Mouse (Mus musculus) splenic B cell, adult 2 months (primary cell): ENCODE results near the gene Epb41l4b.

Source experiments
- DNase-seq: peaks from one replicate; pipeline ENCODE4 v3.0.0-alpha.2; 2011; ENCODE audit warnings: low read depth, low spot score
- H3K27me3 ChIP-seq: 2 replicates; pipeline ENCODE4 v1.6.1; 2012; ENCODE audit warnings: mild to moderate bottlenecking, low read length, moderate library complexity, mixed read lengths; ENCODE audit not compliant: control insufficient read depth, poor library complexity, insufficient read depth, severe bottlenecking
- H3K36me3 ChIP-seq: 2 replicates; pipeline ENCODE4 v1.6.1; 2012; ENCODE audit warnings: mild to moderate bottlenecking, low read length, moderate library complexity, mixed read lengths; ENCODE audit not compliant: control insufficient read depth, poor library complexity, insufficient read depth, severe bottlenecking

Epb41l4b gene

DNA sequence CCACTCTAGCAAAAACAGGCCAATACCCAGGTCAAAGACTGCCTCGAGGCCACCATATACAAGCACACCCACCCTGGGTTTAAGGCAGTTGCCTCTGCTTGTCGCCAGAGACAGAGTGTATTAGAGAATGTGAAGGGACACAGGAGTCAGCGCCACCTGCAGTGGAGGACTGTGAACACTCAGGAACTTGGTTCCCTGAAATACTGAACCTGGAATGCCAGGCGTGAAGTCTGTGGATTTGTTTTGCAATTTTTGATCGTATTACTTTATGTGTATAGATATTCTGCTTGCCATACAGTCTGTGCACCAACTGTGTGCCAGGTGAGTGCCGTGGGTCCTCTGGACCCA lies 5.2 kb downstream of the Epb41l4b start:
- no peak for DNase-seq
- H3K27me3 ChIP-seq, result peaks cover 6% of the 10 kb centered on the region
- H3K36me3 ChIP-seq, result no peaks in the 10 kb centered on the region

DNA sequence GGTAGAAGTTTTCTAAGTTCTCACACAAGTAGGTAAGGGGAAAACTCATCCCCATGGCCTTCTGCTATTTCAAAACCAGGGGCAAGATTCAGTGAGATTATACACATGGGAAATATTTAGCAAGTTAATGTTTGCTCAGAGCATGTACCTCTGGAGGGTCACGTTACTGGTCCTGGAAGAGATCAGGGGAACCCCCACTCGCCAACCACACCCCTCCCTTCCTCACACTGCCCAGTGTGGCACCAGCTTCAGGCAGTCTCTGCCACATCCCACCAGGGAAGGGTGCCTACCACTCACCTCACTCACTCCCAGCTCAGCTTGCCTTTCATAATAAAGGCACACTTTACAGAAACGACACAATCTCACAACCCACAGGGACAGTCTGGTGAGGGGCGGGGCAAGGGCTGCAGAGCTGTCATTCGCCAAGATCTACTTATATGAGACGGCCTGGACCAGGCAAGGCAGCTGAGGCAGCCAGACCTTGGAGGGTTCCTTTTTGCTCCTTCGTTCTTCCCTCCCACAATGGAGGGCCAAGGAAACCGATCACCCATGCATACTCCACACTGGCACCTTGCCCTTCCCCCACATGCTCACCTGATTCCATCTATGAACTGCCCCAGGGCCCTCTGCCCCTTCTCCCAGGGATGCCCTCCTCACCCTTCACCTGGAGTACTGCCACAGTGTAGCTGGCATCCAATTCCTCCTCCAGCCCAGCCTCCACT lies 5.7 kb downstream of the Epb41l4b start:
- H3K36me3 ChIP-seq, result no peaks in the 10 kb centered on the region
- no peak for DNase-seq
- H3K27me3 ChIP-seq, result peaks cover 4% of the 10 kb centered on the region

DNA sequence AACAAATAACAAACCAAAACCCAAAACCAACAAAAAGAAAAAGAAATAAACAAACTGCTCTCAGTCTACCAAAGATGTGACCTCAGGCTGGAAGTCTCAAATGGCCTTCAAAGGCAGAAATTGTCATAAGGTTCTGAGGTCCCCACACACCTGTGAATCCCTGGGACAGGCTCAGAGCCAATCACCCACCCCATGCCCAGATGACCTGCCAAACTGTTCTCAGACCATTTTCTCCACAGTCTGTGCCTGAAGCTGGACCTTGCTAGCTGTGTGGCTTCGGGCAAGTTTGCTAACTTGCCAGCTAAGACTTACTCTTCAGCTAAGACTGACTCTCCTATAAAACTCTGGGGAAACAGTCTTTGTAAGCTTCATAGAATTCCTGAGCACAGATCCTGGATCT lies 7.8 kb downstream of the Epb41l4b start:
- no peak for DNase-seq
- no peaks in the 10 kb centered on the region for H3K27me3 ChIP-seq
- H3K36me3 ChIP-seq, result no peaks in the 10 kb centered on the region

DNA sequence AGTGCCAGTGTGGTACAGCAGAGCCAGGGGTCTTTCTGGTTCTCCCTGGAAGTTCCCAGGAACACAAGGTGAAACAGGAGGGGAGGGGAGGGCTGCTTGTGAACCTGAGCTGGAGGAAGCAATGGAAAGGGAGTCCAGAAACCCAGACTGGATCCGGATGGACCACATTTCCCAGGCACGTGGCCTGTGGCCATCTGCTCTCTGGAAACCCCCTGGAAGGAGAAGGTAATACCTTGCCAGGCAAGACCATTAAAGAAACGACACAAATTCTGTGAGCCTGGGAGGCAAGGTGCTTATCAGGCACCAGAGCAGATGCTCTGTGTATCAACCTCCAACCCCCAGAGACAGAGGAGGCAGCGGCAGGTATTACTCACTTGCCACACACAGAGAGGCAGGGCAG lies 8.7 kb downstream of the Epb41l4b start:
- Histone ChIP-seq H3K27me3 (no peaks in the 10 kb centered on the region), H3K36me3 (no peaks in the 10 kb centered on the region)
- DNase-seq, result no peak

DNA sequence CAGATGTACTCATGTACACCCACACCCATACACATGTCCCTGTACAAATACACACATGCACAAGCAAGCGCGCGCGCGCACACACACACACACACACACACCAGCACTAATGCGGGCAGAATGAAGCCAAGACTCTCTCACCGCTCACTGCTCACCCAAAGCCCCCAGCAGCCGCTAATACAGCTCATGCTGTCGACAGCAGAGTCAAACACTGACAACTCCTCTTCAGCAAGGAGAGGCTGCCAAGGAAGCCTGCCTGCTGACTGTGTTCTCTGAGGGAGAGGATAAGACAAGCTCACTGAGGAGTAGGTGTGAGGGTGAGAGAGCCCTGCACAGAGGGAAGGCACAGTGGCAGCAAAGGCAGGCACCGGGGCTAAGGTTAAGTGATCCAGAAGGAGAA lies 11.4 kb downstream of the Epb41l4b start:
- no peaks in the 10 kb centered on the region for H3K36me3 ChIP-seq
- H3K27me3 ChIP-seq, result no peaks in the 10 kb centered on the region
- no peak for DNase-seq

DNA sequence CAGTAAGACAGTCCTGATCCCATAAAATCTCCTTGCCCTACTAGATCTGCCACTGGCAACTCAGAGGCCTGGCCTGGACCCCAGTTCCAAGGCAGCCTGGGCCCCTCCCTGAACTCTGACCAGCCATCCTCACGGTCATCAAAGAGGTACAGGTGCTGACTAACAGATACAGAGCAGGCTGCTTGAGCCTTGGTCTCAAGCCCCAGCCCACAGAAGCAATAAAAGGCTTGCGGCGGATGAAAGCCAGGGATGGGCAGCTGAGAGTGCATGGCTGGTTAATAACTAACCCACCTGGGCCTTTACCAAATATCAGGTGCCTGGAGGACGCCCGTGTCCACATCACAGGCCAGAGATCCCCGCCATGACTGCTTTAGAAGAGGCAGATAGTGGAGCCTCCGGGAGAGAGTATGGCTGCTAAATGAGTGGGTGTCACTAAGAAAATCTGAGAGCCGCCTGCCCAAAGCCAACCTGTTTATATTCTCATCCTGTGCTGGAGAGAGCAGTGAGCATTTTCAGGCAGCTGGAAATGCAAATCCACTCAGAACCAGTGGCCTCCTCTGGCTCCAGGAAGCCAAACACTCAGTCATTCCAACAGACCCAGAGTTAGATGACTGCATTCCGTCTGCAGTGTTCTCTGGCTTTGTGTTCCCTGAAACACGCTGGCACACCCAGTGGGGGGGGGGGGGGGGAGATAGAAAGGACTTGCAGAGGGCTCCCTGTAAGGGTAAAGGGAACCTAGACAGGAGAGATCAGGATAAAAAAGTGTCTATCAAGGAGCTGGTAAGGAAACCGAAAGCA lies 13.3 kb downstream of the Epb41l4b start:
- H3K36me3 ChIP-seq, result no peaks in the 10 kb centered on the region
- H3K27me3 ChIP-seq, result no peaks in the 10 kb centered on the region
- no peak for DNase-seq

DNA sequence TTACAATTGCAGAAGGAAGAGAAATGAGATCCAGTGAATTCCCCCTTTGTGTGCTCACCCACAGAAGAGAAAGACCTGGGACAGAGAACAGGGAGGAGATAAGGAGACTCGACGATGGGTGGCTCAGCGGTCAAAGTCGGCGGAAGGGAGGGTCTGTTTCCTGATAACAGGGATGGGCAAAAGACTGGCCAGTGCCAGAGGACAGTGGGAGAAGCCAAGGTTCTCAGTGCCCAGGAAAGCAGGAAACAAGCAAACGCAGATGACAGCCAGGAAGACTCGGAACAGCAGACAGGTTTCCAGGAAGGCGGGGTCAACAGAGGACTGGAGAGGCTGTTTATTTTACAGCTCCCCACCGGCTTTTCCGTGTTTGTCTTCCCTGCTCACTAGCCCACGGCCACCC lies 20.2 kb downstream of the Epb41l4b start:
- Histone ChIP-seq H3K36me3 (no peaks in the 10 kb centered on the region), H3K27me3 (no peaks in the 10 kb centered on the region)
- no peak for DNase-seq

DNA sequence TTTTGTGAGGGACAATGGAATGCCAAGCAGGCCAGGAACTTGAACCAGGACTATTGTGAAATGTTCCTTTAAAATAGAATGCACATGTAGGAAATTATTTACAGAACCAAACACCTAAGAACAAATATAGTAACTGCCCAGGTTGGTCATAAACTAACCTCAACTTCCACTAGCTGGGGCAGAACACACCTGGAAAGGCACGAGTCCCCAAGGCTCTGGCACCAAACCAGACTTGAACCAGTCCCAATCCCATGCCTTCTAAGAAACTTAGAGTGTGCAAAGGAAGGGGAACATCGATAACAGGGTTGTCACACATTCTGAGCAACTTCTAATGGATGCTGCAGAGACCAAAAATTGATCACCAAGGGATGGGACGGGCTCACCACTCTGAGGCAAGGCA lies 21.1 kb downstream of the Epb41l4b start:
- no peaks in the 10 kb centered on the region for H3K36me3 ChIP-seq
- no peaks in the 10 kb centered on the region for H3K27me3 ChIP-seq
- DNase-seq, result no peak

DNA sequence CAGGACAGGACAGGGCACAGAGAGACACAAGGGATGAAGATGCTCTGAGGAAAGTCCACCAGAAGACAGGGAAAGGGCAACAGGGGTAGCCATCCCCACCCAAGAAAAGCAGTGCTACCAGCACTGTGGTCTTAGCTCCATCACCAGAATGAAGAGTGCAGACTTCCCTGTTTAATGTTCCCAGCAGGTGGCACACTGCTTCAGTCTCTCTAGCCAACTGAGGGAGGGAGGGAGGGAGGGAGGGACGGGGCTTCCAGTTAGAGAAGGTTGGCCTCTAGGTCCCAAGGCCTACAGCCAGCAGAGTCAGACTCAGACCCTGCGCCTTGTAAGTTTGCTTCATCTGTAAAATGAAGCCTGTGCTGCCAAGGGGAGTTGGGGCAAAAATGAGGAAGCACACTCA lies 22.7 kb downstream of the Epb41l4b start:
- Histone ChIP-seq H3K36me3 (no peaks in the 10 kb centered on the region), H3K27me3 (no peaks in the 10 kb centered on the region)
- DNase-seq, result peak; percentile 44

DNA sequence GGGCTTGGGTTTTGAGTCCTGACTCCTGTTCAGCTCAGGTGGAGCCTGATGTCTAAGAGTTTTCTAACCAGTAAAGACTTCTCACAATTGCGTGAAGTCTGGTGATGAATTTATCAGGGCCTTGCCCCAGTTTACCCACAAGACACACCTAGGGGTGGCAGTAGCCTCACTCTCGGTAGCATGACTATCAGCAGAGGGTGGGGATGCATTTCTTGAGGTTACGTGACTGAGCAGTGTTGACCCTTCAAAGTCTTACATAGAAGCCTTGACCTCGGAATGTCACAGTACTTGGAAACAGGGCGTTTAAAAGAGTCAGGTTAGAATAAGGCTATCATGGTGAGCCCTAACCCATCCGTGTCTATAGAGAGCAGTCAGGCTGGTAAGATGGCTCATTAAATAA lies 23.3 kb downstream of the Epb41l4b start:
- no peak for DNase-seq
- no peaks in the 10 kb centered on the region for H3K36me3 ChIP-seq

DNA sequence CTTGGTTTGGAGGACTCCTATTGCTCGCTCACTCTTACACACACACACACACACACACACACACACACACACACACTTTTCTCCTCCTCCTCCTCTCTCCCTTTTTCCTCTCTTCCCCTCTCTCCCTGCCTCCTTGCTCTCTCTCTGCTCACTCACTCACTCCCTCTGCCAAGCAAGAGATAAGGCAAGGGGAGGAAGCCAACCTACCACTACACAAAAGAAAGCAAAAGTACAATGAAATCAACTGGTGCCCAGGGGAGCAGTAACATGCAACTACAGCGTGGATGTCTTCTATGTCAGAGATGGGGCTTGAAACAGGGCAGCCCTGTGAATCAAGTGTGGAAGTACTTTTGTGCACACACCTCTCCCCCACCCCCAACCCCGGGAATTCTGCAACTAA lies 24.4 kb downstream of the Epb41l4b start:
- no peaks in the 10 kb centered on the region for H3K27me3 ChIP-seq
- H3K36me3 ChIP-seq, result no peaks in the 10 kb centered on the region
- DNase-seq, result no peak

More for the DNA sequence above, 23.3 kb downstream of the Epb41l4b start:
- H3K27me3 ChIP-seq, result no peaks in the 10 kb centered on the region

DNA sequence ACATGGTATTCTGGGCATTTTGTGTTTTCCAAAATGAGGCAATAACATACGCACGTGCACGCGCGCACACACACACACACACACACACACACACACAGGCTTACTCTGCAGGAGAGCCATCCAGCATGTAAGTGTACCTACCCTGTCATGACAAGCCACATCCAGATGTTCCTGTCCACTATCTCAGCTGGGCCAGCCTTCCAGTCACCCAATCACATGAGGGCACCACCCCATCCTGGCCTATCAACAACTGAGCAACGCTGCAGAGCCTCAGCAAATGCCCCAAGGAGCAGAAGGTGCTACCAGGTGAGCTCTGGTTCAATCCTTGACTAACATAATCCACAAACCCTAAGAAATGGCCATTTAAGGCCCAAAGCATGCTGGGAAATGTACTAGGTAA lies 27.0 kb downstream of the Epb41l4b start:
- Histone ChIP-seq H3K27me3 (no peaks in the 10 kb centered on the region), H3K36me3 (no peaks in the 10 kb centered on the region)
- DNase-seq, result no peak

DNA sequence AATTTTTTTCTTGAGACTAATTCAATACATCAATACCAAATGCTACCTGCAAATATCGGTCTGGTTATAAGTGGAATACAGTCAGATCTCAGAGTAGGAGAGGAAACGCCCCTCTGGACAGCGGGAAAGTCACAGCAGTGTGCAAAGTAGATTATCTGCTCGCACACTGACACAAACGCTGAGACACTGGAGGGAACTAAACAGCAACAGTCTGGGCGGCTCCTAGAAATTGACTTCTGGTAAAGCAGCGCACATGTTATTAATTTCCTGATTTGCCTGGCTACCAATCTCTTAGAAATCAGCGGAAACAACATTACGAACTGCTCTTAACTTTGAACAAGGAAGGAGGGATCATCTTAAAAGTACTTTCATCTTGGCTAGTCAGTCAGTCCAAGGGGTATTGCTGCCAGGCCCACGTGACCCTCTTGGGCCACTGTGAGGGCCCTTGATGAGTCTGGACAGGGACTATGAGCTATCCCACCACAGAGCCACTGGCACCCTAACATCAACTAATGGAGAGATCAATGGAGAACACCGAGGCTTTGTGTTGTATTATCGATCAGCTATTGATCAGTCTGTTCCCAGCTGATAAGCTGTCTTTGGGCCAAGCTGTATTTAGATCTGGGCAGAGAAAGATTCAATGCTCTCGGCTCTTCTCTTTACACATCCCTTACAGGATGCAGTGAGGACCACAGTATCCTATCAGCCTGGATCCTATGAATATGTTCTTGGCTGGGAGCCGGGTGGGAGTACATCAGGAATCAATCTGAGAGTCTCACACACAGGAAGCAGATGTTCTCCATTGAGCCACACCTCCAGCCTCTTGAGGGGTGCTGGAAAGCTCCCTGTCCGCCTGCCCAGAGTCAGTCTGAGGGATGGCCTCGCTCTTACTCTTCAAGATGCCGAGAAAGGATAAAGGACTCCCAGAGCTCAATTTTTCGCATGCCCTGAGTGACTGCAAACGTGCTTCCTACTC lies 28.3 kb downstream of the Epb41l4b start:
- H3K36me3 ChIP-seq, result no peaks in the 10 kb centered on the region
- no peaks in the 10 kb centered on the region for H3K27me3 ChIP-seq
- no peak for DNase-seq

DNA sequence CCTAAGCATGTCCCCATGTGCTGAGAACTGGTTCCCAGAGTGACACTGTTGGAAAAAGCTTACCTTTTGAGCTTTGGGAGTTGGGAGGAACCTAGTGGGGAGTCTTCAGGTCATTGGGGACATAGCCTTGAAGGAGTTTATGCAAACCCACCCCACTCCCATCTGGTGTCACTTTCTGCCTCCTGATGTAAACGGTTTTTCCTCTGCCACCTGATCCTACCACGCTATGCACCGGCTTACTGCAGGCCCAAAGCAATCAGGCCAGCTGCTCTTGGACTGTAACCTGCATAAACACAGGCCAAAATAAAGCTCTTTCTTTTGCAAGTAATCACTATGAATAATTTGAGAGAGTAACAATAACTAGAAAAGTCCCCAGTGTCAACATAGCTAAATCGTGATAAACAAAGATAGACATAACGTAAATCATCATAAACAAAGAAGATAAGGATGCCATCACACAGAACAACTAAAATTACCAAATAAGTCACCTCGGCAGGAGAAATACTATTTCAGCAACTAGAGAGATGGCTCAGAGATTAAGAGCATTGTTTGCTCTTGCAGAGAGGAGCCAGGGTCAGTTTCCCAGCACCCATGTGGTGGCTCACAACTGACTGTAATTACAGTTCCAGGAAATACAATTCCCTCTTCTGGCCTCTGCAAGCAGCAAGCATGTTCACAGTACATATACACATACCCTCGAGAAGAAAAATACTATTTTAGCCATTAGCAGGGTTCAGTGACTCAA lies 29.6 kb downstream of the Epb41l4b start:
- Histone ChIP-seq H3K36me3 (no peaks in the 10 kb centered on the region), H3K27me3 (no peaks in the 10 kb centered on the region)
- DNase-seq, result no peak
